Mouse (Mus musculus) heart, postnatal 0 days (tissue): ENCODE data around the gene Fntb. TPM values are rescaled to one million over a fixed set of nuclear protein-coding genes. Genes with fewer than 3 reads are reported as not detected.

Source experiments
- ATAC-seq: fragments of 200-750 bp; cut with Nextera tagmentation; 2 replicates; pipeline ENCODE4 v1.8.0; 2017; ENCODE audit warnings: low read depth, moderate number of reproducible peaks, moderate library complexity; ENCODE audit not compliant: insufficient read depth
- DNase-seq: peaks from one replicate; pipeline ENCODE4 v3.0.0-alpha.2; 2016; ENCODE audit warnings: low spot score
- H3K27ac ChIP-seq: fragments of 300-500 bp; sonication (generic); 2 replicates; pipeline ENCODE4 v1.5.1; 2014; ENCODE audit warnings: low read depth, mild to moderate bottlenecking
- H3K27me3 ChIP-seq: fragments of 300-500 bp; sonication (generic); 2 replicates; pipeline ENCODE4 v1.6.1; 2014; ENCODE audit warnings: low read length, mixed read lengths; ENCODE audit not compliant: control insufficient read depth, insufficient read depth
- H3K36me3 ChIP-seq: fragments of 300-500 bp; sonication (generic); replicated peaks from 2 replicates; pipeline ENCODE4 v1.6.1; 2014; ENCODE audit warnings: low read length, mixed read lengths; ENCODE audit not compliant: control insufficient read depth, insufficient read depth
- H3K4me1 ChIP-seq: fragments of 300-500 bp; sonication (generic); 2 replicates; pipeline ENCODE4 v1.6.1; 2014; ENCODE audit warnings: antibody characterized with exemption; ENCODE audit not compliant: control insufficient read depth, insufficient read depth
- H3K4me2 ChIP-seq: fragments of 300-500 bp; sonication (generic); 2 replicates; pipeline ENCODE4 v1.6.1; 2014; ENCODE audit warnings: low read depth, mild to moderate bottlenecking, low read length, moderate library complexity
- H3K4me3 ChIP-seq: fragments of 300-500 bp; sonication (generic); 2 replicates; pipeline ENCODE4 v1.5.1; 2014; ENCODE audit warnings: low read depth, low read length
- H3K9ac ChIP-seq: fragments of 300-500 bp; sonication (generic); replicated peaks from 2 replicates; pipeline ENCODE4 v1.6.1; 2014; ENCODE audit warnings: low read depth, low read length, mixed read lengths
- H3K9me3 ChIP-seq: fragments of 300-500 bp; sonication (generic); replicated peaks from 2 replicates; pipeline ENCODE4 v1.6.1; 2016; ENCODE audit warnings: low read length; ENCODE audit not compliant: control insufficient read depth
- CTCF ChIP-seq: IDR thresholded peaks from 2 replicates; pipeline ENCODE4 v1.5.1; 2016; ENCODE audit warnings: antibody characterized with exemption, control low read depth, low read depth
- EP300 ChIP-seq: IDR thresholded peaks from 2 replicates; pipeline ENCODE4 v1.6.1; 2016; ENCODE audit warnings: antibody characterized with exemption, low read depth
- WGBS: fragments of 180-500 bp; shearing (Covaris S2); extraction: QIAGEN DNeasy Blood & Tissue Kit; methylation state at CpG from one replicate; pipeline ENCODE4 v1.1.7; 2014; 5-methylcytosine and 5-hydroxymethylcytosine counted together
- polyA plus RNA-seq: library from polyadenylated mRNA; unstranded; fragments of >200 nt; fragmentation: Nextera tagmentation; extraction: Ambion mirVana; gene quantifications from 2 replicates; pipeline ENCODE4 v1.2.1, GENCODE M21; 2015
- total RNA-seq: library from RNA; depleted of rRNA; stranded (reverse); fragments of >200 nt; gene quantifications from 2 replicates; pipeline ENCODE4 v1.2.3, GENCODE M21; 2014; ENCODE audit warnings: low replicate concordance

The Fntb gene
- total and polyA plus RNA-seq, 2 experiments from 2014 or later = 13.0 to 20.0 TPM

DNA sequence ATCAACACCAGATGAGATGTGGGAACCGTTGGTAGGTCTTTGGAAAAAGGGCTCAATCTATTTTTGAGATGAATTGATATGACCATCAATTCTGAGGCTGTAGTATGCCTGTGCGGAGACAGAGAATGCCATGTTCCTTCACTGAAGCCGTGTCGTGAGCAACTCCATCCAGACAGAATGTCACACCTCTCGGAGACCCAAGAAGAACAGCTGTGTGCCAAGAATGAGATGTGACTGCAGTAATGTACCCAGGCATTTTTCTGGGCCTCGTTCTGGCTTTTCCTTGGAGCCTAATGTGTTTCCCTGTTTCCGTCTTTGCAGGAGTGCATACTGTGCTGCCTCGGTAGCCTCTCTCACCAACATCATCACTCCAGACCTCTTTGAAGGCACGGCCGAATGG, 131.6 kb downstream of the Fntb start:
- Histone ChIP-seq H3K9me3 (no peaks in the 10 kb centered on the region), H3K27me3 (no peaks in the 10 kb centered on the region), H3K9ac (no peak overlapping the region), H3K4me2 (no peak overlapping the region), H3K36me3 (peaks cover 3% of the 10 kb centered on the region; the same call in 1 of the 2 replicates), H3K27ac (no peak overlapping the region), H3K4me3 (no peak overlapping the region), H3K4me1 (peaks cover 16% of the 10 kb centered on the region)
- ATAC-seq = no peak
- DNase-seq = no peak
- 83% methylated on average over 10 of the region's 10 CpGs for WGBS
- TF ChIP-seq EP300 (no peak), CTCF (no peak)

- no peaks in the 10 kb centered on the region for H3K9me3 ChIP-seq
- H3K4me1 ChIP-seq = peaks cover 16% of the 10 kb centered on the region
- no peak overlapping the region for H3K4me2 ChIP-seq
- peaks cover 3% of the 10 kb centered on the region; the same call in 1 of the 2 replicates for H3K36me3 ChIP-seq
- H3K27me3 ChIP-seq = no peaks in the 10 kb centered on the region
- H3K27ac ChIP-seq = no peak overlapping the region
- no peak overlapping the region for H3K9ac ChIP-seq
- TF ChIP-seq CTCF (no peak), EP300 (no peak)
- no peak for ATAC-seq
- no peak for DNase-seq
- H3K4me3 ChIP-seq = no peak overlapping the region
These were observed 132.8 kb downstream of the Fntb start for GRCm38 (mm10) chr12:76898141-76898540.

- Histone ChIP-seq H3K27me3 (no peaks in the 10 kb centered on the region), H3K9ac (no peak overlapping the region), H3K27ac (no peak overlapping the region), H3K4me3 (no peak overlapping the region), H3K36me3 (peaks cover 3% of the 10 kb centered on the region; the same call in 1 of the 2 replicates), H3K4me2 (no peak overlapping the region), H3K9me3 (no peaks in the 10 kb centered on the region), H3K4me1 (peaks cover 16% of the 10 kb centered on the region)
- TF ChIP-seq EP300 (no peak), CTCF (no peak)
- no peak for ATAC-seq
- 92% methylated on average over 10 of the region's 10 CpGs for whole genome bisulfite sequencing
- no peak for DNase-seq
These were observed 134.0 kb downstream of the Fntb start for GRCm38 (mm10) chr12:76899261-76899975.

DNA sequence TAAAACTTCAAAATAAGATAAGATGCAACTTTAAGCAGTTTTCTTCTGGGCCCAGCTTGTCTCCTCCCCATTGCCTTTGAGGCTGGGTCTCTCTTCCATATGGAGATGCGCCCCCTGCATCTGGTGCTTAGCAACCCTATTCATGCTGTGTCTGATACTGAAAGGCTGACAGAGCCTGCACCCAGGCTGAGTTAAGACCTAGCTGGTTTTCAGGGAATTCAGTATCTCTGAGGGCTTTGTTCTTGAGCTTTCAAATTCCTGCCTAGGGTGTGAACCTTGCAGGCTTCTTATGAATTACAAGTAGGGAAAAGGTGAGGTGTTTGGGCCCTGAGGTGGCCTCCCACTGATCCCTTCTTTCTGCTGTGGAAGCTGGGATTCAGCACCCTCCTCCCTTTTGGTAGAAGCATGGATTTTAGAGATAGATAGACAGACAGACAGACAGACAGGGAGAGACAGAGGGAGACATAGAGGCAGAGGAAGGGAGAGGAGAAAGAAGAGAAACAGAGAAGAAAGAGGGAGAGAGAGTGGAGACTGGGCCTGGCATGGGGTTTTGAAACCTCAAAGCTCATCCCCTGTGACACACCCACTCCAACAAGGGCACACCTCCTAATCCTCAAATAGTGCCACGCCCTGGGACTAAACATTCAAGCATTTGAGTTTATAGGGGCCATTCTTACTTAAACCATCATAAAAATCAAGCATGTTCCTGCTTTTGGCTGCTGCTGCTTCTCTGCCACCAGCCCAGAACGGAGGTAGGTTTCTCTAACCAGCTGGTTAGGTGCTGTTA, 136.3 kb downstream of the Fntb start:
- DNase-seq (no peak), ATAC-seq (no peak)
- no peaks in the 10 kb centered on the region for H3K4me1 ChIP-seq
- H3K4me3 ChIP-seq = no peak overlapping the region
- H3K36me3 ChIP-seq = peaks cover 3% of the 10 kb centered on the region; the same call in 1 of the 2 replicates
- no peak overlapping the region for H3K4me2 ChIP-seq
- H3K27ac ChIP-seq = no peak overlapping the region
- H3K9me3 ChIP-seq = no peaks in the 10 kb centered on the region
- H3K27me3 ChIP-seq = no peaks in the 10 kb centered on the region
- TF ChIP-seq EP300 (no peak), CTCF (no peak)
- 89% methylated on average over 3 of the region's 3 CpGs for WGBS
- H3K9ac ChIP-seq = no peak overlapping the region

GRCm38 (mm10) chr12:76906278-76906677, 140.9 kb downstream of the Fntb start:
- WGBS = 61% methylated on average over 1 of the region's 1 CpGs
- no peaks in the 10 kb centered on the region for H3K4me1 ChIP-seq

More at GRCm38 (mm10) chr12:76906278-76906677, 140.9 kb downstream of the Fntb start:
- H3K9ac ChIP-seq = no peak overlapping the region
- no peak overlapping the region for H3K4me2 ChIP-seq
- H3K9me3 ChIP-seq = no peaks in the 10 kb centered on the region
- no peak for ATAC-seq
- H3K36me3 ChIP-seq = peaks cover 6% of the 10 kb centered on the region; the same call in 1 of the 2 replicates
- no peak overlapping the region for H3K27ac ChIP-seq
- no peaks in the 10 kb centered on the region for H3K27me3 ChIP-seq
- no peak for DNase-seq
- H3K4me3 ChIP-seq = no peak overlapping the region
- TF ChIP-seq CTCF = no peak
